ENCODE assay signal across 8 mouse cellular contexts in the genomic region with DNA sequence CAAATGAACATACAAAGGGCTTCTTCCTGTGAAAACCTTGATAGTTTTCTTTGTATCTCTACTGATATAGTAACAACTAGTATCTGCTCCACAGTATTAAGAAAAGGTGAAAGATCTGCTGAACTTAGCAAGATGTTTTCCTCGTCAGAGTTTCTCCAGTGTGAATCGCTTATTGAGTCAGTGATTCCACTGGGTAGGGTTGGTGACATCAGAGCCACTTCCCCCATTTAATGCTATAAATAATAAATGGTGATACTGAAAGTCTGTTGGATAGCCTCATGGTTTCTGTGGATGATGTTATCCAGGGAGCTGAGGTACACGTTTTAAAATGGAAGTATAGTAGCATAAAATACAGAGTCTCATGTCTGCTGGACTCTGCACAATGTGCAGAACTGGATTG. TPM values are rescaled to one million over a fixed set of nuclear protein-coding genes. Genes with fewer than 3 reads are reported as not detected.
DNase-seq lines count a peak whose midpoint lies in the region; ATAC-seq and TF ChIP-seq lines count a peak whose summit lies in the region.

No protein-coding gene starts in this region.

- peak overlapping the region; percentile 68 for H3K4me3 ChIP-seq in layer of hippocampus, adult 2 months
- H3K4me3 ChIP-seq in brown adipose tissue, adult 24 weeks (ENCODE audit: insufficient read depth, low read depth, low read length) = peak overlapping the region; percentile 88

- ATAC-seq in inflammation-experienced regulatory T-cells, adult 6 months = peak; percentile 36

- no peak for TF ChIP-seq CTCF in layer of hippocampus, adult 2 months (conservative IDR thresholded peaks at IDR 0.05)

- H3K27ac ChIP-seq in layer of hippocampus, adult 2 months = peak overlapping the region; percentile 100
- H3K27ac ChIP-seq in brown adipose tissue, adult 24 weeks (replicated peaks; ENCODE audit: low read depth, low read length) = peak overlapping the region; percentile 57

- H3K4me1 ChIP-seq in brown adipose tissue, adult 24 weeks (ENCODE audit: control insufficient read depth, insufficient read depth, insufficient read length, low read length) = no peaks in the 10 kb centered on the region; the same call in 1 of the 2 replicates

- DNase-seq in layer of hippocampus, adult 2 months (ENCODE audit: low spot score in 2 of 2) = no peak
- DNase-seq in layer of hippocampus, adult 18-20 months (ENCODE audit: low spot score in 2 of 2) = no peak
- DNase-seq in naive thymus-derived CD4-positive, alpha-beta T cell, adult 2 months (ENCODE audit: low read depth) = peak; percentile 53
- no peak for DNase-seq in cerebellum, adult 9-11 months
- DNase-seq in B cell, adult 2 months = no peak
- DNase-seq in layer of hippocampus, adult 9-10 months (ENCODE audit: low spot score) = no peak

RNA-seq across cellular contexts. Expression of a gene that starts 1.5 kb away (rescaled TPM):
- total RNA-seq in layer of hippocampus, adult 2 months (2021) = 100 to 1,000 TPM; 146 to 157 TPM
- 100 to 1,000 TPM; 141 to 164 TPM for total RNA-seq in layer of hippocampus, adult 18-20 months (2021)
- 26.5 and 27.8 TPM in 2 replicates for polyA plus RNA-seq in brown adipose tissue, adult 24 weeks (2012; ENCODE audit: insufficient read depth, insufficient read length, missing spikeins)
- polyA plus RNA-seq in inflammation-experienced regulatory T-cells, adult 6 months (2017; shearing (Covaris generic)) = 10 to 100 TPM; 20.0 to 28.6 (median 21.7) TPM
